Comparison of ENCODE assay signal across 7 mouse cellular contexts in the genomic region with DNA sequence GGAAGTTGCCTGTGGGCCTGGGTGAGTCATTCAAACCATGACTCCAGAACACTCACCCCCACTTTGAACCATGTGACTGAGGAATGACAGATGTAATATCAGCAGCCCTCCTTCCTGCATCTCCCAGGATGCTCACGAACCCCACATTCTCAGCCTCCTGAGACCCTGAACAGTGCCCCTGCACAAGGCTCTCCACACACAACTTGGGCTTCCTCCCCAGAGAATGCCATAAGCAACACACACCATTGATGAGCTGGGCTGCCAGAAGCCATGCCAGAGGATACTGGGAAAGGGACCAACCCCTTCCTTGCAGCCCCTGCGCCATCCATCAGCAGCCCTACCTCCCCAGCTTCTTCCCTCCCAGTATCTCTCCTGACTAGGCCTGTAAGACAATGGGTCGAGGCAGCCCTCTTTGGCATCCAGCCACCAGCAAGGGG. TPM values are rescaled to one million over a fixed set of nuclear protein-coding genes. Genes with fewer than 3 reads are reported as not detected.
A peak's percentile ranks its signal among the peaks of the same experiment; 100 is the strongest.
DNase-seq lines count a peak whose midpoint lies in the region; ATAC-seq and TF ChIP-seq lines count a peak whose summit lies in the region.

No protein-coding gene starts in this region.

- no peaks in the 10 kb centered on the region for H3K27me3 ChIP-seq in embryonic facial prominence, embryonic 15.5 days
- no peaks in the 10 kb centered on the region for H3K27me3 ChIP-seq in hindbrain, embryonic 13.5 days
- H3K27me3 ChIP-seq in myocyte (ENCODE audit: control insufficient read depth, insufficient read depth, insufficient read length) = peaks cover 1% of the 10 kb centered on the region

- WGBS in embryonic facial prominence, embryonic 15.5 days = 44% methylated on average over 3 of the region's 3 CpGs
- WGBS in hindbrain, embryonic 13.5 days = 35% methylated on average over 3 of the region's 3 CpGs

- H3K9me3 ChIP-seq in embryonic facial prominence, embryonic 15.5 days (replicated peaks) = no peaks in the 10 kb centered on the region
- H3K9me3 ChIP-seq in hindbrain, embryonic 13.5 days = no peaks in the 10 kb centered on the region

- H3K4me1 ChIP-seq in embryonic facial prominence, embryonic 15.5 days = peaks cover 53% of the 10 kb centered on the region
- peaks cover 64% of the 10 kb centered on the region for H3K4me1 ChIP-seq in hindbrain, embryonic 13.5 days (replicated peaks)

- H3K4me2 ChIP-seq in embryonic facial prominence, embryonic 15.5 days (replicated peaks) = peak overlapping the region; percentile 83
- H3K4me2 ChIP-seq in hindbrain, embryonic 13.5 days = peak overlapping the region; percentile 88
- peak overlapping the region; percentile 87 for H3K4me2 ChIP-seq in myocyte (ENCODE audit: low read depth)

- intact Hi-C loops in left cerebral cortex, postnatal 4 days (cut with DNase I) = no loop called here

- peaks cover 41% of the 10 kb centered on the region for H3K36me3 ChIP-seq in embryonic facial prominence, embryonic 15.5 days
- peaks cover 47% of the 10 kb centered on the region for H3K36me3 ChIP-seq in hindbrain, embryonic 13.5 days
- no peaks in the 10 kb centered on the region for H3K36me3 ChIP-seq in myocyte (ENCODE audit: control insufficient read depth, insufficient read depth)

- H3K27ac ChIP-seq in embryonic facial prominence, embryonic 15.5 days (replicated peaks) = no peak overlapping the region
- H3K27ac ChIP-seq in hindbrain, embryonic 13.5 days = peak overlapping the region; percentile 93

- ATAC-seq in embryonic facial prominence, embryonic 15.5 days (ENCODE audit: insufficient number of reproducible peaks, low FRiP score, low TSS enrichment, low read depth) = no peak
- no peak for ATAC-seq in hindbrain, embryonic 13.5 days (ENCODE audit: low FRiP score)

- H3K9ac ChIP-seq in embryonic facial prominence, embryonic 15.5 days = peak overlapping the region; percentile 15; the same call in 1 of the 2 replicates
- peak overlapping the region; percentile 94 for H3K9ac ChIP-seq in hindbrain, embryonic 13.5 days

- TF ChIP-seq POLR2A in myocyte (IDR thresholded peaks at IDR 0.05; ENCODE audit: insufficient read length, low read depth) = no peak

- peak overlapping the region; percentile 70 for H3K4me3 ChIP-seq in embryonic facial prominence, embryonic 15.5 days (replicated peaks)
- peak overlapping the region; percentile 84 for H3K4me3 ChIP-seq in hindbrain, embryonic 13.5 days
- H3K4me3 ChIP-seq in myocyte = peak overlapping the region; percentile 25

- H3ac ChIP-seq in myocyte (ENCODE audit: control insufficient read depth, insufficient read length) = no peak overlapping the region

- no peaks in the 10 kb centered on the region for H3K79me2 ChIP-seq in myocyte (ENCODE audit: control insufficient read depth, insufficient read depth)

- peak; percentile 32 for DNase-seq in left cerebral cortex, postnatal 4 days
- DNase-seq in left cerebral cortex, adult 8-10 months (ENCODE audit: low spot score in 2 of 2) = no peak
- no peak for DNase-seq in spleen, adult 18-20 months
- DNase-seq in gastrocnemius, postnatal 25 days = no peak

TF ChIP-seq in myocyte, 11 proteins besides CTCF, POLR2A, EP300 and RAD21:
- peak; percentile 40 for TF ChIP-seq POLR2AphosphoS2 (IDR thresholded peaks at IDR 0.05; ENCODE audit: insufficient read length, low read depth)
- TF ChIP-seq REST (IDR thresholded peaks at IDR 0.05; ENCODE audit: insufficient read depth, insufficient read length) = no peak
- peak; percentile 51 for TF ChIP-seq USF1 (IDR thresholded peaks at IDR 0.05; ENCODE audit: low read depth)

RNA-seq across cellular contexts. Expression of a gene that starts 5.8 kb away (rescaled TPM):
- 1 to 10 TPM; 2.8 to 3.2 TPM for total RNA-seq in left cerebral cortex, postnatal 4 days (2021)
- 1 to 10 TPM; 2.1 to 4.8 (median 3.4) TPM for total RNA-seq in left cerebral cortex, adult 8-10 months (2022)
- polyA plus RNA-seq in embryonic facial prominence, embryonic 15.5 days (2015; fragmentation: Nextera tagmentation; extraction: Ambion mirVana) = 3.4 and 6.3 TPM in 2 replicates
- polyA plus RNA-seq in hindbrain, embryonic 13.5 days (2015; fragmentation: Nextera tagmentation; extraction: Ambion mirVana) = 6.3 and 6.9 TPM in 2 replicates
- polyA plus RNA-seq in myocyte (2012; fragmentation: generic; extraction: Trizol) = 0.91 TPM
- total RNA-seq in gastrocnemius, postnatal 25 days (2021) = 1 to 10 TPM in 1 of 2 experiments, under 1 TPM in 1; 0.87 to 1.0 TPM

RNA-seq across cellular contexts. Expression of a gene that starts 13.0 kb away (rescaled TPM):
- 100 to 1,000 TPM; 306 to 339 TPM for total RNA-seq in left cerebral cortex, postnatal 4 days (2021)
- 100 to 1,000 TPM; 328 to 363 (median 345) TPM for total RNA-seq in left cerebral cortex, adult 8-10 months (2022)
- polyA plus RNA-seq in embryonic facial prominence, embryonic 15.5 days (2015; fragmentation: Nextera tagmentation; extraction: Ambion mirVana) = 34.0 and 34.6 TPM in 2 replicates
- 111 and 112 TPM in 2 replicates for polyA plus RNA-seq in hindbrain, embryonic 13.5 days (2015; fragmentation: Nextera tagmentation; extraction: Ambion mirVana)
- 34.7 TPM for polyA plus RNA-seq in myocyte (2012; fragmentation: generic; extraction: Trizol)
- total RNA-seq in gastrocnemius, postnatal 25 days (2021) = 1 to 10 TPM; 7.9 to 9.2 TPM

RNA-seq across cellular contexts. Expression of a gene that starts 13.4 kb away (rescaled TPM):
- total RNA-seq in left cerebral cortex, postnatal 4 days (2021) = under 1 TPM; 0.60 to 0.72 TPM
- 1 to 10 TPM in 2 of 4 experiments, under 1 TPM in 2; 0.50 to 1.5 (median 0.85) TPM for total RNA-seq in left cerebral cortex, adult 8-10 months (2022)
- 22.5 and 23.6 TPM in 2 replicates for polyA plus RNA-seq in embryonic facial prominence, embryonic 15.5 days (2015; fragmentation: Nextera tagmentation; extraction: Ambion mirVana)
- polyA plus RNA-seq in hindbrain, embryonic 13.5 days (2015; fragmentation: Nextera tagmentation; extraction: Ambion mirVana) = 1.6 and 2.4 TPM in 2 replicates
- 0.11 TPM for polyA plus RNA-seq in myocyte (2012; fragmentation: generic; extraction: Trizol)
- total RNA-seq in gastrocnemius, postnatal 25 days (2021) = under 1 TPM; 0.54 to 0.88 TPM

RNA-seq across cellular contexts. Expression of a gene that starts 13.6 kb away (rescaled TPM):
- total RNA-seq in left cerebral cortex, postnatal 4 days (2021) = 10 to 100 TPM; 34.0 to 34.5 TPM
- total RNA-seq in left cerebral cortex, adult 8-10 months (2022) = 10 to 100 TPM; 31.7 to 33.7 (median 32.7) TPM
- 27.8 and 28.8 TPM in 2 replicates for polyA plus RNA-seq in embryonic facial prominence, embryonic 15.5 days (2015; fragmentation: Nextera tagmentation; extraction: Ambion mirVana)
- 35.7 and 35.8 TPM in 2 replicates for polyA plus RNA-seq in hindbrain, embryonic 13.5 days (2015; fragmentation: Nextera tagmentation; extraction: Ambion mirVana)
- 44.1 TPM for polyA plus RNA-seq in myocyte (2012; fragmentation: generic; extraction: Trizol)
- total RNA-seq in gastrocnemius, postnatal 25 days (2021) = 10 to 100 TPM; 16.7 to 18.9 TPM

RNA-seq across cellular contexts. Expression of a gene that starts 45.7 kb away (rescaled TPM):
- total RNA-seq in left cerebral cortex, postnatal 4 days (2021) = 10 to 100 TPM; 74.6 to 75.8 TPM
- total RNA-seq in left cerebral cortex, adult 8-10 months (2022) = 100 to 1,000 TPM; 121 to 130 (median 128) TPM
- 30.6 and 33.9 TPM in 2 replicates for polyA plus RNA-seq in embryonic facial prominence, embryonic 15.5 days (2015; fragmentation: Nextera tagmentation; extraction: Ambion mirVana)
- 36.8 and 38.5 TPM in 2 replicates for polyA plus RNA-seq in hindbrain, embryonic 13.5 days (2015; fragmentation: Nextera tagmentation; extraction: Ambion mirVana)
- 9.3 TPM for polyA plus RNA-seq in myocyte (2012; fragmentation: generic; extraction: Trizol)
- total RNA-seq in gastrocnemius, postnatal 25 days (2021) = 10 to 100 TPM; 11.9 to 19.8 TPM

Comparison
In these comparisons a context has a peak if more than half of its experiments do, and no peak if none do; other contexts are left out.
1. H3K4me3 ChIP-seq: peak in every context shown above with its lines; median percentile 84 in hindbrain, embryonic 13.5 days; 70 in embryonic facial prominence, embryonic 15.5 days; 25 in myocyte.
2. RNA of a gene that starts 13.0 kb away (total RNA-seq): 328 to 363 TPM in left cerebral cortex, adult 8-10 months and 306 to 339 TPM in left cerebral cortex, postnatal 4 days; 7.9 to 9.2 TPM in gastrocnemius, postnatal 25 days; every median in the first group is over 10 times any median in the second.
3. Peak in every context shown above with its lines, with median percentiles within 50 percentile points of each other: H3K4me2 ChIP-seq.